21 mouse cellular contexts compared by ENCODE assay signal in genomic region chr4:46744583-46745155, GRCm38 (mm10).
DNase-seq lines count a peak whose midpoint lies in the region; ATAC-seq and TF ChIP-seq lines count a peak whose summit lies in the region.
"Had no signal": no experiment of that assay in that cellular context is flagged by ENCODE, and none has a peak within 500 bp of the region (broad histone marks: within the 10 kb centered on the region; RNA-seq: fewer than 3 reads in every experiment).

No protein-coding gene starts in this region.

- H3K4me3 ChIP-seq in heart, adult 2 months = no peak overlapping the region
- H3K4me3 ChIP-seq in heart, embryonic 12.5 days = no peak overlapping the region
- H3K4me3 ChIP-seq in heart, embryonic 16.5 days (ENCODE audit: low read length) = no peak overlapping the region
- no peak overlapping the region for H3K4me3 ChIP-seq in intestine, postnatal 0 days (ENCODE audit: low read depth, low read length)
- H3K4me3 ChIP-seq: forebrain, embryonic 15.5 days; hindbrain, embryonic 10.5 days had no signal

- H3K36me3 ChIP-seq in heart, adult 2 months (ENCODE audit: control insufficient read depth, insufficient read depth, low read length) = no peaks in the 10 kb centered on the region
- H3K36me3 ChIP-seq in heart, embryonic 12.5 days = no peaks in the 10 kb centered on the region
- H3K36me3 ChIP-seq in heart, embryonic 16.5 days (ENCODE audit: control insufficient read depth, insufficient read depth) = no peaks in the 10 kb centered on the region
- H3K36me3 ChIP-seq in intestine, postnatal 0 days (ENCODE audit: control insufficient read depth, insufficient read depth) = no peaks in the 10 kb centered on the region
- H3K36me3 ChIP-seq: forebrain, embryonic 15.5 days; G1E; hindbrain, embryonic 10.5 days had no signal

- H3K27me3 ChIP-seq in heart, adult 2 months (ENCODE audit: control insufficient read depth, insufficient read depth, low read length) = no peaks in the 10 kb centered on the region
- H3K27me3 ChIP-seq in heart, embryonic 12.5 days (replicated peaks) = peaks cover 10% of the 10 kb centered on the region; the same call in 1 of the 2 replicates
- H3K27me3 ChIP-seq in heart, embryonic 16.5 days (ENCODE audit: control insufficient read depth, insufficient read depth, low read length) = 0 out of 2 replicates have a peak, but pooled peaks cover 3% of the 10 kb centered on the region
- no peaks in the 10 kb centered on the region for H3K27me3 ChIP-seq in intestine, postnatal 0 days (replicated peaks; ENCODE audit: control insufficient read depth, insufficient read depth, low read length)
- H3K27me3 ChIP-seq: forebrain, embryonic 15.5 days had no signal

- 35% methylated on average over 7 of the region's 7 CpGs for WGBS in heart, adult 2 months
- 57% methylated on average over 7 of the region's 7 CpGs for WGBS in heart, embryonic 12.5 days
- WGBS in heart, embryonic 16.5 days = 58% methylated on average over 7 of the region's 7 CpGs
- 80% methylated on average over 7 of the region's 7 CpGs for WGBS in intestine, postnatal 0 days

- no peak overlapping the region for H3K4me2 ChIP-seq in heart, embryonic 12.5 days
- no peak overlapping the region for H3K4me2 ChIP-seq in heart, embryonic 16.5 days (ENCODE audit: low read depth, low read length)
- H3K4me2 ChIP-seq in intestine, postnatal 0 days (replicated peaks; ENCODE audit: low read depth) = no peak overlapping the region
- H3K4me2 ChIP-seq: forebrain, embryonic 15.5 days; liver, embryonic 11.5 days; lung, embryonic 14.5 days; midbrain, embryonic 11.5 days had no signal

- no peak for TF ChIP-seq CTCF in heart, adult 2 months (IDR thresholded peaks at IDR 0.05)
- TF ChIP-seq CTCF in intestine, postnatal 0 days (IDR thresholded peaks at IDR 0.05; ENCODE audit: low read depth) = no peak

- H3K9me3 ChIP-seq in heart, embryonic 12.5 days (replicated peaks) = no peaks in the 10 kb centered on the region
- H3K9me3 ChIP-seq in heart, embryonic 16.5 days (replicated peaks; ENCODE audit: control insufficient read depth, low read length) = no peaks in the 10 kb centered on the region
- no peaks in the 10 kb centered on the region for H3K9me3 ChIP-seq in intestine, postnatal 0 days (ENCODE audit: control insufficient read depth)
- H3K9me3 ChIP-seq: forebrain, embryonic 15.5 days; hindbrain, embryonic 10.5 days had no signal

- H3K79me2 ChIP-seq in heart, adult 2 months (replicated peaks; ENCODE audit: control insufficient read depth, insufficient read depth, low read length) = no peaks in the 10 kb centered on the region

- no peak for TF ChIP-seq POLR2A in heart, adult 2 months (IDR thresholded peaks at IDR 0.05; ENCODE audit: insufficient read depth, low read depth, low read length)

- DNase-seq in heart, adult 2 months = peak; percentile 30 to 45
- peak; percentile 37 for DNase-seq in adipocyte (ENCODE audit: low spot score)
- peak; percentile 73 for DNase-seq in cerebellum, adult 8-10 months
- DNase-seq in left cerebral cortex, adult 8-10 months (ENCODE audit: low spot score in 2 of 2) = no peak
- no peak for DNase-seq in lung, adult 18-20 months
- DNase-seq: adrenal gland, postnatal 36 days; embryo, embryonic 11 days; gastrocnemius, postnatal 36 days; kidney, adult 11 months; lung, embryonic 14.5 days; thymus, postnatal 25 days had no signal

- peaks cover 3% of the 10 kb centered on the region for H3K4me1 ChIP-seq in heart, adult 2 months (ENCODE audit: control insufficient read depth, insufficient read depth, low read length)
- H3K4me1 ChIP-seq in heart, embryonic 12.5 days (replicated peaks) = peaks cover 17% of the 10 kb centered on the region
- H3K4me1 ChIP-seq in heart, embryonic 16.5 days (ENCODE audit: control insufficient read depth, insufficient read depth, low read length) = peaks cover 12% of the 10 kb centered on the region
- no peaks in the 10 kb centered on the region for H3K4me1 ChIP-seq in intestine, postnatal 0 days (replicated peaks; ENCODE audit: control insufficient read depth, insufficient read depth, low read length)

- H3K9ac ChIP-seq in heart, adult 2 months (ENCODE audit: low read depth, low read length) = no peak overlapping the region
- H3K9ac ChIP-seq in heart, embryonic 12.5 days = no peak overlapping the region
- H3K9ac ChIP-seq in heart, embryonic 16.5 days (ENCODE audit: low read length) = 0 out of 2 replicates have a peak overlapping the region, but pooled peaks have one; percentile 4
- no peak overlapping the region for H3K9ac ChIP-seq in intestine, postnatal 0 days (ENCODE audit: low read depth, low read length)
- H3K9ac ChIP-seq: forebrain, embryonic 15.5 days; lung, embryonic 14.5 days had no signal

- no peak overlapping the region for H3K27ac ChIP-seq in heart, adult 2 months
- H3K27ac ChIP-seq in heart, embryonic 12.5 days (ENCODE audit: poor library complexity, severe bottlenecking) = no peak overlapping the region
- H3K27ac ChIP-seq in heart, embryonic 16.5 days (ENCODE audit: low read length) = peak overlapping the region; percentile 30; the same call in 1 of the 2 replicates
- H3K27ac ChIP-seq in intestine, postnatal 0 days (ENCODE audit: low read depth, low read length) = no peak overlapping the region
- H3K27ac ChIP-seq: forebrain, embryonic 15.5 days; hindbrain, embryonic 10.5 days; hindbrain, postnatal 0 days; kidney, postnatal 0 days had no signal

- intact Hi-C loops in heart, adult 2 months (cut with DNase I) = no loop called here

- no peak for TF ChIP-seq EP300 in heart, adult 2 months (IDR thresholded peaks at IDR 0.05; ENCODE audit: insufficient read depth, low read depth, low read length)

- no peak for ATAC-seq in heart, embryonic 12.5 days (ENCODE audit: insufficient number of reproducible peaks, low FRiP score)
- no peak for ATAC-seq in heart, embryonic 16.5 days (replicated peaks; ENCODE audit: extremely low read depth, insufficient read depth, low FRiP score)
- ATAC-seq in intestine, postnatal 0 days = no peak
- ATAC-seq: forebrain, embryonic 15.5 days; hindbrain, postnatal 0 days had no signal

Comparison
In these comparisons a context has a peak if more than half of its experiments do, and no peak if none do; other contexts are left out.
1. DNase-seq: peak in heart, adult 2 months (2 of 2), adipocyte (single experiment) and cerebellum, adult 8-10 months (single experiment); none in left cerebral cortex, adult 8-10 months (0 of 2) and lung, adult 18-20 months (0 of 2).